Mouse (Mus musculus) thymus, postnatal 36 days (tissue): ENCODE data around the gene 1110004F10Rik.

ENCODE experiments used
- DNase-seq, 2 experiments: peaks; one replicate each; pipeline ENCODE4 v3.0.0; 2022; ENCODE audit warnings: mixed read lengths in 2 of 2

The 1110004F10Rik gene

DNA sequence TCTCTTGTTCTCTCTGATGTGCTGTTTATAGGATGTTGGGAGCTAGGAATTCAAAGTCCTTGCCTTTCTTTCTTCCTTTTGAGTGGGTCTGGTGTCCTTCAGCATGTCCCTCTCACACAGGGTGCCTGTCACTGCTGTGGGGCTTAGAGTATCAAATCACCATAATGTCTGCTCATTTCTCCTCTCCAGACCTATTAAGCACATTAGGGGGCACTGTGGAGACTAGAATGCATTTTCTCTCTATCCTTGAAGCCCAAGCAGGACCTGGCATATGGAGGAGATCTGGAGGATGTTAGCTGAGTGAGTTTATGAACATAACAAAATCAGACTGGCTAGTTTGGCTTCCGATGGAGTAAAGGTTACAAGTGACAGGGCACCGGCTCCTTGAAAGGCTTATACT is 107.9 kb downstream of the 1110004F10Rik start:
- DNase-seq, result no peak

DNA sequence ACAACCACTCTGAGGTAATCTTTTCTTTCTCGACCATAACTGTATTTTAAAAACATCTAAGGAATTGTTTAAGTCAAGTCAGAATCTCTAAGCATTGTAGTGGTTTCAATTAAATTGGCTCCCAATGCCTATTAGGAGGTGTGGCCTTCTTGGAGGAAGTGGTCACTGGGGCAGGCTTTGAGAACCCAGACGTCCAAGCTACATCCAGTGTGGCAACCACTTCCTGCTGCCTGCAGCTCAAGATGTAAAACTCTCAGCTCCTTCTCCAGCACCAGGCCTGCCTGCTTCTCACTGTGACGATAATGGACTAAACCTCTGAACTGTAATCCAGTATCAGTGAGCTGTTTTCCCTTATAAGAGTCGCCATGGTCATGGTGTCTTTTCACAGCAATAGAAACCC is 110.4 kb downstream of the 1110004F10Rik start:
- DNase-seq, result no peak

DNA sequence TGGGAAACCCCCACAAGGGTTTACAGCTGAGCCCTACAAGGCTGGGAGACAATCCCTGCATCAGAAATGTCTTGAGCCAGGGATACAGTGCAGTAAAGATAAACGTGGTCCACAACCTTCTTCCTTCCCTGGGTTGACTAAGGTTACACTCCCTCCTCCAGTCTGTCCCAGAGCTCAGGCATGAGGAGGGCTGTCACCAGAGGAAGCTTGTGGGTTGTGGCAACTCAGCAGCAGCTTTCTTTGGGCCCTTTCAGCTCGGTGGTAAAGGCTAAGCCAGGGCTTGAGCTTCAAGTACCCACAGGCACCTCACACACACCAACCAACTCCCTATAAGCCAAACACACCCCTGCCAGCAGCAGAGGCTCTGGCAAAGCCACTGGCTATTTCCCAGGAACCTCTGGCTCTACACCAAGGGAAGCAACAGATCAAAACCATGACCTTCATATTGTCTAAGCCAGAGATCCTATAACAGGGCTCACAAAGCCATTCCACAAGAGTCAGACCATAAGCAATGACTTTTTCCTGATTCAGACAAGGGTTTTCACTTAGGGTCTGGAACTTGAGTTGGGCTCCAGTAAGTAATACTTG is 114.7 kb downstream of the 1110004F10Rik start:
- no peak for DNase-seq
